Mouse (Mus musculus) R1 (cell line): ENCODE data around the gene Spon1.

Experiments used
- DNase-seq: peaks from one replicate; pipeline ENCODE4 v3.0.0-alpha.2; 2018; ENCODE audit warnings: low read depth, low spot score

The Spon1 gene

GRCm38 (mm10) chr7:113903127-113903827 is 137.5 kb downstream of the Spon1 start:
- no peak for DNase-seq

- no peak for DNase-seq
Observed at GRCm38 (mm10) chr7:113903939-113904338, 138.1 kb downstream of the Spon1 start.

- DNase-seq: no peak
Observed at GRCm38 (mm10) chr7:113904348-113904895, 138.6 kb downstream of the Spon1 start.

- DNase-seq: peak; percentile 12
Observed at GRCm38 (mm10) chr7:113909161-113909825, 143.5 kb downstream of the Spon1 start.

- DNase-seq: no peak
Observed at GRCm38 (mm10) chr7:113910856-113911255, 145.1 kb downstream of the Spon1 start.

- DNase-seq: no peak
Observed at GRCm38 (mm10) chr7:113915936-113916335, 150.1 kb downstream of the Spon1 start.

- no peak for DNase-seq
Observed at GRCm38 (mm10) chr7:113918916-113919315, 153.1 kb downstream of the Spon1 start.

- no peak for DNase-seq
Observed at GRCm38 (mm10) chr7:113919505-113919904, 153.7 kb downstream of the Spon1 start.

- DNase-seq: no peak
Observed at GRCm38 (mm10) chr7:113920056-113920455, 154.3 kb downstream of the Spon1 start.

- no peak for DNase-seq
Observed at GRCm38 (mm10) chr7:113924561-113924960, 158.8 kb downstream of the Spon1 start.

GRCm38 (mm10) chr7:113950888-113951287 is 185.1 kb downstream of the Spon1 start:
- DNase-seq: no peak

- no peak for DNase-seq
Observed at GRCm38 (mm10) chr7:113955431-113955830, 189.6 kb downstream of the Spon1 start.

GRCm38 (mm10) chr7:113960841-113961499 is 195.2 kb downstream of the Spon1 start:
- DNase-seq: no peak

GRCm38 (mm10) chr7:113961500-113961895 is 195.7 kb downstream of the Spon1 start:
- no peak for DNase-seq

- no peak for DNase-seq
Observed at GRCm38 (mm10) chr7:113962078-113962477, 196.3 kb downstream of the Spon1 start.

- DNase-seq: no peak
Observed at GRCm38 (mm10) chr7:113963766-113964165, 198.0 kb downstream of the Spon1 start.

- DNase-seq: no peak
Observed at GRCm38 (mm10) chr7:113965625-113966024, 199.8 kb downstream of the Spon1 start.

- DNase-seq: no peak
Observed at GRCm38 (mm10) chr7:113969182-113969581, 203.4 kb downstream of the Spon1 start.

- no peak for DNase-seq
Observed at GRCm38 (mm10) chr7:113972536-113972935, 206.7 kb downstream of the Spon1 start.

GRCm38 (mm10) chr7:113986406-113987134 is 220.8 kb downstream of the Spon1 start:
- DNase-seq: no peak

- DNase-seq: no peak
Observed at GRCm38 (mm10) chr7:113988156-113988555, 222.4 kb downstream of the Spon1 start.
